Mouse (Mus musculus) mouse trophoblast stem cell (cell line): ENCODE measurements at regions not wholly inside any gene's neighbourhood (a gene's known extent, or its start where the extent isn't known, plus 50 kb on each side); places are given as distances from the start of the nearest gene placed in this dataset.

Experiments
- in situ Hi-C, 2 experiments: fragments of 300-500 bp; cut with MseI, MboI; formaldehyde crosslinking; loops; 2 replicates in 1 of 2; 3 replicates in 1 of 2; pipeline ENCODE4 v1.15.1; 2025

DNA sequence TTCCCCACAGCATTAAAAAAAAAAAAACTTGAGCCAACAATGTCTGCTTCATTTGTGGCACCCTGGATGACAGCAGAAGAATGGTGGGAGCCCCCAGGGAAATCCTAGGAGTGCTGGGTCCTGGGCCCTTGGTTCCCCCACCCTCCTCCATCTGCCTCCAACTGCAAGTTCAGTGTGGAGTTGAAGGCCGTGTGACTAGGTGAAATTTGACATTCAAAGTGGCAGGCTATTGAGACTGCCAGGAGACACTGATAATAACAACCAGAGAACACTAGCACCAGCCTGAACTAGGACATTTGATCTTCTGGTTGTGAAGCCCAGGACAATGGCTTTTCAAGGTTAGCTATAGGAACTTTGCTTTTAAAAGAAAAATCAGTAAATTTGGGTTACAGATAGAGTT is 74.0 kb downstream of the Adamts15 start:
- in situ Hi-C loops = no loop called here

- in situ Hi-C loops = no loop called here
Observed at GRCm38 (mm10) chr9:30845609-30846290, 76.5 kb downstream of the Adamts15 start.

- in situ Hi-C loops = no loop called here
Observed at GRCm38 (mm10) chr9:30844079-30844563, 78.1 kb downstream of the Adamts15 start.

- in situ Hi-C loops = no loop called here
Observed at GRCm38 (mm10) chr9:30834908-30835307, 87.3 kb downstream of the Adamts15 start.

DNA sequence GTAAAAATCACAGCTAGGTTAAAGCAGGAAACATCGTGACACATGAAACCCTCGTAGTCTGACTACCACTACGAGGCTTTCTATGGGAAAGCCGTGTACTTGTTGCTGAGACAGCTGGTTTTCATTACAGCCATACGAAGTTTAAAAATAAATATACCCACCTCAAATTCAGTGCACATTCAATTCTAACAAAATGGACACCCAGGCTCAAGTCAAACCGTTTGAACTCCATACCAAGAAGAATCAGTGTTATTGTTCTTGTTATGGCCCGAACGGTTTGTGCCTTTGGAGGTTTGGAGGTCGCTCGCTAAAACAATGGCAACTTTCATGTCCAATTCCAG is 87.7 kb downstream of the Adamts15 start:
- in situ Hi-C loops = no loop called here

- in situ Hi-C loops = no loop called here
Observed at GRCm38 (mm10) chr9:30833836-30834564, 88.3 kb downstream of the Adamts15 start.

DNA sequence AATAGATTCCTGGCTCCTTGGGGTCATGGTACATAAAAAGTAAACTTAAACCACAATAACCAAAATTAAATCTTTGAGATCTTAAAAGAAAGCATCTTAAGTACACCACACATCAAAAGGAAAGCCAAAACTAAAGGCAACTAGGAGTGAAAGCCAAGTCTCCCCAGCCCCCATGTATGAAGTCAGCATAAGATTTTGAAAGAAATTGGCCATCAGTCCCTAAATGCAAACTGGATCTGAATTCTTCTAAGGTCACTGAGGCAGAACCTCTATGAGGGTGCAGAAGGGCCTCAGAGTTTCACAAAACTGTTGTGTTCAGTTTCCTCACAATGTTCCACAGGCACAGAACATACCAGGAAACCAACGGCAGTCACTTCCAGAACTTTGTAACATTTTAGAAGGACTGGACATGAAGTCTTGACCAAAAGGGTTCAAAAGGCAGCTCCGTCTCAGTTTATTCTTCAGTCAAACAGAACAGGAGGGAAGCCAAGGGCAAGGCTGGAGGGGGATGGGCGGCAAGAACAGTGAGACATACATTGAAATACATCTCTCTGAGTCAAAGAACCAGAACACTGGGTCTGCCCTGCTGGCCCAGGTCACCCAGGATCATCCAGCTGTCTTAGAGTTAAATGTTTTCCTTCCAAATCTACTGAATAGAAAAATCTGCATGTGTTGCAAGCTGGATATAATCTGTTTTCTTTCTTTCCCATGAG is 92.9 kb downstream of the Adamts15 start:
- in situ Hi-C loops = no loop called here

DNA sequence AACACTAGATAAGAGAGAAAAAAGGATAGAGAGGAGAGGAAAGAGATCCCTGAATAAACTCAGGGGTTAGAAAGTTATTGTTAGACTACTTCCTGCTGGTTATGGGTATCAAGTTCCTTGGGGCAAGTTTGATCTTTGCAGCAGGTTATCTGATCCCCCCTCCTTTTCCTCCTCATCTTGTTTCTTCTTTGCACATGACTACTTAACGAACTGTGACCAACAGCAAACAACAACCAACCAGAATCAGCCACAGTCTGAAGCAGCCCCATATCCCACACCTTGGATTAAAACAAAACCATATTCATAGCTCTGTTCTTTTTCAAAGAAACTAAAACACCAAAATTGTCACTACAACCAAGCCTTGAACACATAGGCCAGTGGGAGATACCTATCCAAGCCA is 94.5 kb downstream of the Adamts15 start:
- in situ Hi-C loops = no loop called here

- in situ Hi-C loops = no loop called here
Observed at GRCm38 (mm10) chr9:30824056-30824625, 98.1 kb downstream of the Adamts15 start.

DNA sequence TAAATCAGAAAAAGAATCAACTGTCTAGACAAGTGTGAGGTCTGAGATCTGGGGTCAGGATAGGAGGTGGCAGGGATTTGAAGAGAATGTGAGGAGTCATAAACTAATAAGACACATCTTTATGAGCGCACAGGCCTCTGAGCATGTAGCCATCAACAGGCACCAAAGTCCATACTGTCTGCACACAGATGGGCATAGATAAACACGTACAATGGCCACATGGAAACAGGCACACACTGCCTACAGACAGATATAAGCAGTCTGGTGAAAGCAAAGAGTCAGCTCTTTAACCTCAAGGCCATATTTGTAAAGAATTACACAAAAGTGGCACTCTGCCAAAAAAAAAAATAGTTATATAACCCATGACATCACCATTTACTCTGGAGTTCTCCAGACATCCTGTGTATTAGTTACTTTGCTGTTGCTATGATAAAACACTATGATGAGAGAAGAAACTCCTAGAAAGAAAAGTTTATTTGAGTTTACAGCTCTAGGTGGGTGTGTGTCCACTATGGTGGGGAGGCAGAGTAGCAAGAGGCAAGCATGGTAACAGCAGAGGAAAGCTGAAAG is 101.4 kb downstream of the Adamts15 start:
- in situ Hi-C loops = no loop called here

- in situ Hi-C loops = no loop called here
Observed at GRCm38 (mm10) chr9:30813246-30813645, 109.0 kb downstream of the Adamts15 start.

DNA sequence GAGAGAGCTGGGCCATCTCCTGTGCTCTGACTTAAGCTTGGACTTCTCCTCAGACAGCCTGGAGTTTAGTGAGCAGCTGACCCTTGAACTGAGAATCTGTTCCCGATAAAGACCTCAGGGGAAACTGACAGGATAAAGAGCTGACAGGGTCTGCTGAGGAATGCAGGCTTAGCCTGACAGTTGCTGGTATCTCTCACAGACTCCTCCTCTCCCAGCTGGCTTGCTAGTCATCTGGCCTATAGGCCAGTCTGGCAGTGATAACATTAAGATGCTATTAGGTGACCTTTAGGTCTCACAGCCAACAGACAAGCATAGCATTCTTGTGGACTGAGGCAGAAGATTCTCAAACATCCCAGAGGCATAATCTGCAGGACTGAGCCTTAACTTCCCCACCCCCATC is 111.4 kb downstream of the Adamts15 start:
- in situ Hi-C loops = no loop called here

DNA sequence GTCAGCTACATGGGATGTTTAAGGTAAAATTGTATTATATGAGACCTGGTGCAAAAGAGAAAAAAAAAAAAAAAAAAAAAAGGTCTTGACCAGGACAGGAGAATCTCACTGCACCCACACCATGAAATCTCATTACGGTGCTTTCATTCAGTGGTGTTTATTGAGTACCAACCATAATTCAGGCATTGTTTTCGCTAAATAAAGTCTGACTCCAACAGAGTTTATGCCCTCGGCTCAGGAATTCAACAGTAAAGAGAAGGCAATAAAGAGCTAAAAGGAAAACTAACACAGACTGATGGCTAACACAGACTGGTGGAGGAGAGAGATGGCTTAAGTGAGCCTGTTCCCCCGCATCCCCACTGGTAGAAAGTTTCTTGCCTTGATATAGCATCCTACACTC is 112.0 kb downstream of the Adamts15 start:
- in situ Hi-C loops = no loop called here

- in situ Hi-C loops = no loop called here
Observed at GRCm38 (mm10) chr9:30808863-30809491, 113.3 kb downstream of the Adamts15 start.

DNA sequence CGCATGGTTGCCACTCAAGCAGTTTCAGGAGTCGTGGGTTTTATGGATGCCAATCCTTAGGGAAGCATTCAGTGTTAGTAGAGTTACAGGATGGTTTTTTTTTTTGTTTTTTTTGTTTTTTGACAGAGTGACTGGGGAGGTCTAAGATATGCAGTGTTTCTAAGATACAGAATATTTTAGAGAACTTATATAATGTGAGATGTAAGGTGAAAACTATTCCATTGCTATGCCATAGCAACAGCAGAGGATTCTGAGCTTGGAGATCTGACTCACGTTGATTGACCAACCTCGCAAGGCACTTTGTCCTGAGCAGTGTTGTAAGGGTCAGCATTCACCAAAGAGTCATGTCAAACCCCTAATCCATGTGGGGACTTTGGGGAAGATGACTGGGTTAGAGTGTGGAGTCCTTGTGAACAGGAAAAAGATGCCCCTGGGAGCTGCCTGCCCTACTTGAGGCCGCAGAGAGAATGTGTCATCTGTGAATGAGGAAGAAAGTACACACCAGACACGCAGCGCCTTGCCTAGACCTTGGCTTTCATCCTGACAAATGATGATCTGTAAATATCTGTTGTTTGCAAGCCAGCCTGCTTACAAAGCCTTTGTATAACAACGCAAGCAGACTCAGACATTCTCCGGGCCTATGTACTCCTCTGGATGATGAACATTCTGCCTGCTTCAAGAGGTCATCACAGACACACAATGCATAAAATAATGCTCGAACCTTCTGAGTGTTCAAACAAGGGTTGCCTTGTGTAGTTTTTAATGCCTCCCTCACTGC is 118.3 kb downstream of the Adamts15 start:
- in situ Hi-C loops = no loop called here

DNA sequence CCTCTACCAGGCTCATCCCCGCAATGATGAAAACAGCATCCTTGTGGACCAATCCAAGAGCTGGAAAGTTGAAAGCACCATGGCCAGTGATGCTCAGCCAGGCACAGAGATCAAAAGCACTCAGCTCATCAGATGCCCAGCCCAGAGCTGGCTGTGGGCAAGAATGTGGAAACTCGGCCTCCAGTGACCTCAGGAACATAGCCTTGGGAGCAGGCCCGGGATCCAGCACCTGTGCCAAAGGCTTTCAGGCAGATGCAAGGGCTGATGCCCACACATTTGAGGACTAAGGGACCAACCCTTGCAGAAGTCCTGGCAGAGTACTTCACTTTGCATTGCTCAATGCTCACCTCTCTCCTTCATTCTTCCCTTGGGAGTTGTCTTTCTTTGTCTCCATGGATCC is 119.4 kb downstream of the Adamts15 start:
- in situ Hi-C loops = no loop called here

- in situ Hi-C loops = no loop called here
Observed at GRCm38 (mm10) chr9:30794701-30795407, 127.4 kb downstream of the Adamts15 start.

GRCm38 (mm10) chr9:30781221-30781620 is 141.0 kb downstream of the Adamts15 start:
- in situ Hi-C loops = no loop called here

DNA sequence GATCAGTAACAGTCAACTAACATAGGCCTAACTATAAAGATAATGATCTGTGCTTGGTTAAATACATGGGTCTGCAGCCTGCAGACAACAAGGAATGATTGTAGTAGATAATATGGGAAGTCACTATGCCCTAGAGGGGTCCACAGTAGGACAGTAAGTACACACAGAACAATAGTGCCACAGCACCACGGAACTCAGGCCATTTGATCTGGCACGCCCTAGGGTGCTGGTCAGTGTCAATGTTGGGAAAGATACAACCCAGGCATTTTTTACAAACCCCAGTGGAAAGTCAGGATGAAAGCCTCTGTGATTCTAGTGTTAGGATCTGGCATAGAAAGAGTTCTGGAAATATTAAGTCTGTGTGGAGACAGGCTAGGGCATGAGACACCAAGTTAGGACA is 144.4 kb downstream of the Adamts15 start:
- in situ Hi-C loops = no loop called here

GRCm38 (mm10) chr9:30775161-30775560 is 147.1 kb downstream of the Adamts15 start:
- in situ Hi-C loops = no loop called here
